Mouse (Mus musculus) myocyte (in vitro differentiated cells): ENCODE results near the gene Ltbp4. TPM values are rescaled to one million over a fixed set of nuclear protein-coding genes. Genes with fewer than 3 reads are reported as not detected.
A peak's percentile ranks its signal among the peaks of the same experiment; 100 is the strongest.

Source experiments
- H3K27me3 ChIP-seq: one replicate; pipeline ENCODE4 v1.6.1; 2011; ENCODE audit not compliant: control insufficient read depth, insufficient read depth, insufficient read length
- H3K36me3 ChIP-seq: one replicate; pipeline ENCODE4 v1.6.1; 2011; ENCODE audit not compliant: control insufficient read depth, insufficient read depth
- H3K4me2 ChIP-seq: one replicate; pipeline ENCODE4 v1.6.1; 2011; ENCODE audit warnings: low read depth, control low read depth
- H3K4me3 ChIP-seq: one replicate; pipeline ENCODE4 v1.5.1; 2011; ENCODE audit warnings: mild to moderate bottlenecking, control low read depth, moderate library complexity
- H3K79me2 ChIP-seq: one replicate; pipeline ENCODE4 v1.6.1; 2011; ENCODE audit not compliant: control insufficient read depth, insufficient read depth
- H3ac ChIP-seq: one replicate; pipeline ENCODE4 v1.6.1; 2011; ENCODE audit not compliant: control insufficient read depth, insufficient read length
- CEBPB ChIP-seq: IDR thresholded peaks from 2 replicates; pipeline ENCODE4 v1.6.1; 2011; ENCODE audit warnings: mild to moderate bottlenecking, moderate library complexity; ENCODE audit not compliant: poor library complexity, insufficient read depth, severe bottlenecking
- E2F4 ChIP-seq: IDR thresholded peaks from one replicate; pipeline ENCODE4 v1.6.1; 2011; ENCODE audit warnings: mild to moderate bottlenecking, control low read depth, moderate library complexity; ENCODE audit not compliant: insufficient read depth
- MAX ChIP-seq: IDR thresholded peaks from one replicate; pipeline ENCODE4 v1.6.1; 2011; ENCODE audit warnings: low read depth, mild to moderate bottlenecking, control low read depth
- MYOD1 ChIP-seq, 3 experiments: IDR thresholded peaks; one replicate each; pipeline ENCODE4 v1.6.1; 2011; ENCODE audit warnings: control low read depth in 2 of 3, low read depth in 2 of 3, mild to moderate bottlenecking in 2 of 3, moderate library complexity in 1 of 3; ENCODE audit not compliant: insufficient read length in 2 of 3, control insufficient read depth in 1 of 3
- MYOG ChIP-seq, 3 experiments: IDR thresholded peaks; one replicate each; pipeline ENCODE4 v1.6.1; 2011; ENCODE audit warnings: control low read depth in 2 of 3, low read depth in 2 of 3, mild to moderate bottlenecking in 2 of 3; ENCODE audit not compliant: insufficient read length in 2 of 3, control insufficient read depth in 1 of 3, insufficient read depth in 1 of 3
- POLR2A ChIP-seq: IDR thresholded peaks from one replicate; pipeline ENCODE4 v1.6.1; 2011; ENCODE audit warnings: low read depth, mild to moderate bottlenecking, control low read depth, moderate library complexity; ENCODE audit not compliant: insufficient read length
- POLR2AphosphoS2 ChIP-seq: IDR thresholded peaks from one replicate; pipeline ENCODE4 v1.6.1; 2011; ENCODE audit warnings: low read depth, control low read depth; ENCODE audit not compliant: insufficient read length
- REST ChIP-seq: IDR thresholded peaks from one replicate; pipeline ENCODE4 v1.6.1; 2011; ENCODE audit warnings: mild to moderate bottlenecking, control low read depth, moderate library complexity; ENCODE audit not compliant: insufficient read depth, insufficient read length
- SRF ChIP-seq: IDR thresholded peaks from one replicate; pipeline ENCODE4 v1.6.1; 2011; ENCODE audit warnings: low read depth; ENCODE audit not compliant: control insufficient read depth, insufficient read length
- TCF12 ChIP-seq: IDR thresholded peaks from one replicate; pipeline ENCODE4 v1.6.1; 2011; ENCODE audit warnings: mild to moderate bottlenecking, control low read depth; ENCODE audit not compliant: poor library complexity, insufficient read depth, severe bottlenecking
- TCF3 ChIP-seq: IDR thresholded peaks from one replicate; pipeline ENCODE4 v1.6.1; 2011; ENCODE audit warnings: low read depth, control low read depth; ENCODE audit not compliant: insufficient read length
- USF1 ChIP-seq: IDR thresholded peaks from one replicate; pipeline ENCODE4 v1.6.1; 2011; ENCODE audit warnings: low read depth, mild to moderate bottlenecking, control low read depth, moderate library complexity
- polyA plus RNA-seq: library from polyadenylated mRNA; unstranded; fragments of >200 nt; fragmentation: generic; extraction: Trizol; gene quantifications from one replicate; pipeline ENCODE4 v1.2.1, GENCODE M21; 2012; ENCODE audit warnings: missing spikeins

Ltbp4 gene
- polyA plus RNA-seq, 1 experiment = 32.5 TPM

DNA sequence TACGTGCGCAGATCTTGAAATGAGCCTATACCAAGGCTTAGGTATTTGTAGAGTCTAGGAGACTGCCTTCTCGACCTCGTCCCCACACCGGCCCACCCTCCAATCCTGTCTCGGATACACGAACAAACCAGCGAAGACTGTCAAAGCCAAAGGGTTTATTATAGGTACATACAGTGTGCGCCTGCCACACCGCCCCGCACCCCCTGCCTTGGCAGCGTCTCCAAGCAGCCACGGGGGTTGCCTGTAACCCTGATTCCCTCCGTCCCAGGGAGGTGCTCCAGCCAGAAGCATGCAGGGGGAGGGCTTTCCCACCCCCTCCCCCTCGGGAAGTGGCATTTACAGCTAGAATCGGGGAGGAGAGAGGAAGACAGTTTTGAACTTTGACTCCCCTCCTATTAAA lies 18.8 kb upstream of the Ltbp4 start:
- Histone ChIP-seq H3K27me3 (no peaks in the 10 kb centered on the region), H3K4me2 (peak overlapping the region; percentile 28), H3K4me3 (peak overlapping the region; percentile 58), H3ac (no peak overlapping the region), H3K79me2 (no peaks in the 10 kb centered on the region), H3K36me3 (no peaks in the 10 kb centered on the region)
- TF ChIP-seq POLR2A = no peak

DNA sequence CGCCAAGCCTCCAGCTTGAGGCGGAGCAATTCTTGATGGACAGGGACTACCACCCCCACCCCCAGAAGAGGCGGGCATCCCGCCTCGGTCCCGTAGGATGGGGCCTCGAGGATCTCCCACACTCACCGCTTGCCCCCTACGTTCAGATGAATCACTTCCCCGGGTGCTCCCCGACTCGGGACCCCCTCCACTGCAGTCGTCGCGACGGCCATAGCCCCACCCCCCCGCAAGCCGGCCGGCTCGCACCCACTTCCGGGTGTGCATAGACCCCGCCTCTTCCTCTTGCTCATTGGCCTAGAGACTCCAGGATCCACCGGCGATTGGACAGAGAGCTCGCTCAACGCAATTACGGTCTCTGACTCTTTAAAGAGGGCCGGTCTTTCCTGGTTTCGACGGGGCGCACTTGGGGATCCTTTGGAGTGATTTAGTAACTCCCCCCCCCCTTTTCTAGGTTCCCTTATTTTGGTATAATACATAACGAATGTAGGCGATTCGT lies 18.3 kb upstream of the Ltbp4 start, which contains the start of gene Shkbp1:
Shkbp1 (minus strand) TSS at position 275 of the 496 bp plus-strand sequence.
- Histone ChIP-seq H3K79me2 (no peaks in the 10 kb centered on the region), H3K4me2 (peak within 1 kb of the TSS; percentile 88), H3K36me3 (peaks cover 2% of the 10 kb centered on the region), H3K4me3 (peak within 1 kb of the TSS; percentile 58), H3K27me3 (no peaks in the 10 kb centered on the region), H3ac (no peak within 1 kb of the TSS)
- TF ChIP-seq POLR2A (peak; percentile 12), SRF (no peak), MAX (no peak)

GRCm38 (mm10) chr7:27355261-27355660 lies 17.8 kb upstream of the Ltbp4 start:
- Histone ChIP-seq H3ac (no peak overlapping the region), H3K27me3 (no peaks in the 10 kb centered on the region), H3K79me2 (no peaks in the 10 kb centered on the region), H3K36me3 (peaks cover 3% of the 10 kb centered on the region), H3K4me2 (peak overlapping the region; percentile 88), H3K4me3 (peak overlapping the region; percentile 58)
- no peak for TF ChIP-seq MYOD1 (IDR thresholded peaks at IDR 0.05; ENCODE audit: control insufficient read depth in 1 of 3, insufficient read length in 2 of 3, low read depth in 2 of 3)
- no peak for TF ChIP-seq E2F4
- TF ChIP-seq POLR2A = no peak
- TF ChIP-seq POLR2AphosphoS2 = no peak
- no peak for TF ChIP-seq CEBPB
- no peak for TF ChIP-seq MYOG (IDR thresholded peaks at IDR 0.05; ENCODE audit: control insufficient read depth in 1 of 3, insufficient read depth in 1 of 3, insufficient read length in 2 of 3, low read depth in 2 of 3)
- no peak for TF ChIP-seq TCF12
- no peak for TF ChIP-seq SRF
- TF ChIP-seq USF1 = no peak
- TF ChIP-seq REST = no peak
- TF ChIP-seq MAX = no peak
- TF ChIP-seq TCF3 = no peak

GRCm38 (mm10) chr7:27354783-27355182 lies 17.3 kb upstream of the Ltbp4 start:
- TF ChIP-seq E2F4 (no peak), MYOG (IDR thresholded peaks at IDR 0.05; ENCODE audit: control insufficient read depth in 1 of 3, insufficient read depth in 1 of 3, insufficient read length in 2 of 3, low read depth in 2 of 3) (no peak), TCF3 (no peak), USF1 (no peak), POLR2AphosphoS2 (no peak), TCF12 (no peak), MAX (no peak), MYOD1 (IDR thresholded peaks at IDR 0.05; ENCODE audit: control insufficient read depth in 1 of 3, insufficient read length in 2 of 3, low read depth in 2 of 3) (no peak), REST (no peak), POLR2A (no peak), CEBPB (no peak), SRF (no peak)
- Histone ChIP-seq H3K36me3 (peaks cover 3% of the 10 kb centered on the region), H3K4me2 (peak overlapping the region; percentile 88), H3K4me3 (peak overlapping the region; percentile 58), H3K79me2 (no peaks in the 10 kb centered on the region), H3K27me3 (no peaks in the 10 kb centered on the region), H3ac (no peak overlapping the region)

DNA sequence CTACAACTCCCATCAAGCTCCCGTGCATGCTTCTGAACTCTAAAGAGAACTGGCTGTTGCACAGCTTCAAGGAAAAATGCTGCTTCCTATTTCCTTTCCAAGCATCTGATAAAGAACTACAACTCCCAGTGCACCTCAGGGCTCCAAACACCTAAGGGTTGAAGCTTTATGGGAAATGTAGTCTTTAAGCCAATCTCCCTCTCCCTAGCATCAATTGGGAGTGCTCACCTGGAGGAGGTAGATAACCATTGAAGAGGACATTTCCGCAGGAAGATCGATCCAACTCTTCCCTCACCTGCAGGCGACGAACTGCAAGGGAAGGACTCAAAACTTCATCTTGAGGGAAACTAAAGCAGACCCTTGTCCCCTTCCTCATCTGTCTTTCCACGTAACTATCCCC lies 16.7 kb upstream of the Ltbp4 start:
- Histone ChIP-seq H3ac (no peak overlapping the region), H3K4me3 (no peak overlapping the region), H3K27me3 (no peaks in the 10 kb centered on the region), H3K79me2 (no peaks in the 10 kb centered on the region), H3K36me3 (peaks cover 3% of the 10 kb centered on the region), H3K4me2 (no peak overlapping the region)
- TF ChIP-seq CEBPB = no peak
- TF ChIP-seq REST = no peak
- TF ChIP-seq USF1 = no peak
- no peak for TF ChIP-seq POLR2A
- no peak for TF ChIP-seq MYOG (IDR thresholded peaks at IDR 0.05; ENCODE audit: control insufficient read depth in 1 of 3, insufficient read depth in 1 of 3, insufficient read length in 2 of 3, low read depth in 2 of 3)
- TF ChIP-seq MYOD1 (IDR thresholded peaks at IDR 0.05; ENCODE audit: control insufficient read depth in 1 of 3, insufficient read length in 2 of 3, low read depth in 2 of 3) = no peak
- no peak for TF ChIP-seq SRF
- TF ChIP-seq MAX = no peak
- no peak for TF ChIP-seq TCF3
- no peak for TF ChIP-seq E2F4
- TF ChIP-seq POLR2AphosphoS2 = no peak
- no peak for TF ChIP-seq TCF12
